Mouse (Mus musculus) limb, embryonic 14.5 days (tissue): ENCODE results near the gene Ccn2. TPM values are rescaled to one million over a fixed set of nuclear protein-coding genes. Genes with fewer than 3 reads are reported as not detected.

Experiments
- ATAC-seq: fragments of 200-750 bp; cut with Nextera tagmentation; 2 replicates; pipeline ENCODE4 v1.8.0; 2017; ENCODE audit warnings: low read depth, moderate number of reproducible peaks, moderate TSS enrichment; ENCODE audit not compliant: low FRiP score
- DNase-seq: peaks from one replicate; pipeline ENCODE4 v3.0.0-alpha.2; 2015; ENCODE audit warnings: low spot score
- H3K27ac ChIP-seq: fragments of 300-500 bp; sonication (generic); replicated peaks from 2 replicates; pipeline ENCODE4 v1.5.1; 2014; ENCODE audit warnings: low read depth, mild to moderate bottlenecking, low read length, moderate library complexity, mixed read lengths
- H3K27me3 ChIP-seq: fragments of 300-500 bp; sonication (generic); 2 replicates; pipeline ENCODE4 v1.6.1; 2014; ENCODE audit warnings: low read length, mixed read lengths; ENCODE audit not compliant: control insufficient read depth, insufficient read depth
- H3K36me3 ChIP-seq: fragments of 300-500 bp; sonication (generic); 2 replicates; pipeline ENCODE4 v1.6.1; 2014; ENCODE audit warnings: mild to moderate bottlenecking, low read length, moderate library complexity, mixed read lengths; ENCODE audit not compliant: control insufficient read depth, insufficient read depth
- H3K4me1 ChIP-seq: fragments of 300-500 bp; sonication (generic); 2 replicates; pipeline ENCODE4 v1.6.1; 2014; ENCODE audit warnings: antibody characterized with exemption, low read length, mixed read lengths; ENCODE audit not compliant: control insufficient read depth, insufficient read depth
- H3K4me2 ChIP-seq: fragments of 300-500 bp; sonication (generic); replicated peaks from 2 replicates; pipeline ENCODE4 v1.6.1; 2014; ENCODE audit warnings: low read depth, mild to moderate bottlenecking, low read length, moderate library complexity; ENCODE audit not compliant: severe bottlenecking
- H3K4me3 ChIP-seq: fragments of 300-500 bp; sonication (generic); replicated peaks from 2 replicates; pipeline ENCODE4 v1.5.1; 2014; ENCODE audit warnings: low read length
- H3K9ac ChIP-seq: fragments of 300-500 bp; sonication (generic); 2 replicates; pipeline ENCODE4 v1.6.1; 2014; ENCODE audit warnings: mild to moderate bottlenecking, low read depth, low read length, moderate library complexity; ENCODE audit not compliant: severe bottlenecking
- H3K9me3 ChIP-seq: fragments of 300-500 bp; sonication (generic); 2 replicates; pipeline ENCODE4 v1.6.1; 2016; ENCODE audit warnings: low read length; ENCODE audit not compliant: control insufficient read depth
- POLR2A ChIP-seq: fragments of 200-500 bp; IDR thresholded peaks from 2 replicates; pipeline ENCODE4 v1.8.0; 2012; ENCODE audit warnings: inconsistent platforms, mild to moderate bottlenecking, moderate library complexity, borderline replicate concordance; ENCODE audit not compliant: insufficient read depth, insufficient read length; ENCODE audit errors: extremely low read depth
- WGBS: fragments of 180-500 bp; shearing (Covaris S2); extraction: QIAGEN DNeasy Blood & Tissue Kit; methylation state at CpG from one replicate; pipeline ENCODE4 v1.1.7; 2014; 5-methylcytosine and 5-hydroxymethylcytosine counted together
- polyA plus RNA-seq, 2 experiments: library from polyadenylated mRNA; depleted of rRNA in 1 of 2; stranded (reverse) in 1 of 2; unstranded in 1 of 2; fragments of >200 nt; fragmentation: Nextera tagmentation in 1 of 2; extraction: Ambion mirVana in 1 of 2; gene quantifications; 2 replicates each; pipeline versions ENCODE4 v1.2.1 to v1.2.3; 2012 to 2014

Ccn2 gene
- polyA plus RNA-seq, 2 experiments: 13.5 to 103 TPM

DNA sequence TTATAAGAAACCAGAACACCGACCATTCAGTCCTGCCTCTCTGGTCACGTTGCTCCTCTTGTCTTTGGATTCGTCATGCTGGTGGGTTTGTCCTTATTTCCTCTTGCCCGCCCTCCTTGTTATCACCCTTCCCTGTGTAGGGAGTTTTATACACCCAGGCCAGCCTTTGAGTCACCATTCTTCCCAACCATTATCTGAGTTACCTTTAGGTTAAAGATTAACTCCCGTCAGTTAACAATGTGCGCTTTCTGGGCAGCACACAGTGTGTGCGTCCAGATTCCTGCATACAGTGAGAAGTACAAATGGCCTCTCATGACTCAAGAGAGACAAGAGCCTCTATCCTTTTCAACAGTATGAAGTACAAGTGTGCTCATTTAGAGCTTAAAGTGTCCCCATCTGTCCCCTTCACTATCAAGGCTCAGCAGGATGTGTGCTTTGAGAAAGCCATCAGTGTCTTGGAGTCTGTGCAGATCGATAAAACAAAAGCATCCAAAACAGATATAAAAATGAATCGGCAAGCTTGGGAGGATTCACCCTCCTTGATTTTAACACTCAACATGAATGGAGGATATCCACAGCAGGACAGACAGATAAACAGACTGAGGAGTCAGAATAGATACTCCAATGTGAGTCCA, 34.0 kb downstream of the Ccn2 start:
- Histone ChIP-seq H3K4me2 (no peak overlapping the region), H3K27ac (no peak overlapping the region), H3K9ac (no peak overlapping the region), H3K36me3 (no peaks in the 10 kb centered on the region), H3K9me3 (no peaks in the 10 kb centered on the region), H3K27me3 (no peaks in the 10 kb centered on the region), H3K4me1 (0 out of 2 replicates have a peak, but pooled peaks cover 5% of the 10 kb centered on the region), H3K4me3 (no peak overlapping the region)
- 85% methylated on average over 9 of the region's 9 CpGs for WGBS
- ATAC-seq: no peak
- TF ChIP-seq POLR2A: no peak
- no peak for DNase-seq

DNA sequence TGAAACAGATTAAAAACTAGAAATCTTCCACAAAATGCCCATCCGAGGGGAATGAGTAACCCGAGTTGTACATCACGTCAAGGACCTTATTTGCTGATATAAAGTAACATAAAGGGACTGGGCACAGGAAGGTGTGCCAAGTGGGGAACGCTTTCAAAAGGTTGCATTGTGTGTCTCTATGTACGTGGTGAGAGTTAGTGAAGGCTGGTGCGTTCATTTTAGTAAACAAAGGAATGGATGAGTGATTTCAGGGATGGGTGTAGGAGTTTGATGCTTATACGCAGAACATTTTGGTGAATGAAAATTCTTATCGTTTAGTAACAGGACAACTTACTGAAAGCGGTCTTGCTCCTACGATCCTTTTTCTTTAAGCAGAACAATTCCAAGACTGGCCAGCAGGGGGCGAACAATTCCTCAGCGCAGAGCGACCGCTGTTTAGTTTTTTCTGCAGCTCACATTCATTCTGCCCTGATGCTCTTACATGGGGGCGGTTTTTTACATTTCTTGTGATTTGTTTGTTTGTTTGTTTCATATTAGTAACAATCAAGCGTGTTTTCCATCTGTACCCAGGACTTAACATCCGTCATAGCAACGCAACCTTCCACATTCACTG, 35.3 kb downstream of the Ccn2 start:
- H3K9ac ChIP-seq: no peak overlapping the region
- WGBS: 24% methylated on average over 18 of the region's 18 CpGs
- H3K4me2 ChIP-seq: 0 out of 2 replicates have a peak overlapping the region, but pooled peaks have one; percentile 18

DNA sequence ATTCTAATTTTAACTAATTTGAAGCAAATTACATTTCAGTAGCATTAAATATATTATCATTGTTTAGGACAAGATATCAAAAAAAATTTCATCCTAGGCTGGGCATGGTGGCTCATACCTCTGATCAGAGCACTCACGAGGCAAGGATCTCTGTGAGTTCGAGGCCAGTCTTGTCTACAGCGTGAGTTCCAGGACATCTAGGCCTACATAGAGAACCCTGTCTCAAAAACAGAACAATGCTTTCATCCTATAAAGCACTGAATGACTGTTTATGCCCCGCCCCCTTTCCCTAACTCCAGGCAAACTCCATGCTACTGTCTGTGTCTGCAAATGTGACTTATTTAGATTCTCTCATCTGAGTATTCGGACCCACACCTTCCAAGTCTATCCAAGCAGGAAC, 35.9 kb downstream of the Ccn2 start:
- H3K4me3 ChIP-seq: no peak overlapping the region
- no peaks in the 10 kb centered on the region for H3K9me3 ChIP-seq
- ATAC-seq (no peak), DNase-seq (no peak)
- H3K36me3 ChIP-seq: no peaks in the 10 kb centered on the region
- no peak overlapping the region for H3K27ac ChIP-seq
- H3K4me1 ChIP-seq: 0 out of 2 replicates have a peak, but pooled peaks cover 5% of the 10 kb centered on the region
- no peak overlapping the region for H3K4me2 ChIP-seq
- H3K27me3 ChIP-seq: no peaks in the 10 kb centered on the region
- WGBS: 89% methylated on average over 5 of the region's 5 CpGs
- H3K9ac ChIP-seq: no peak overlapping the region
- TF ChIP-seq POLR2A: no peak

More for the DNA sequence above, 35.3 kb downstream of the Ccn2 start:
- Histone ChIP-seq H3K4me1 (0 out of 2 replicates have a peak, but pooled peaks cover 5% of the 10 kb centered on the region), H3K27me3 (no peaks in the 10 kb centered on the region), H3K27ac (no peak overlapping the region), H3K36me3 (no peaks in the 10 kb centered on the region), H3K9me3 (no peaks in the 10 kb centered on the region), H3K4me3 (no peak overlapping the region)
- 0 out of 2 replicates have a peak, but pooled peaks have one; percentile 19 for TF ChIP-seq POLR2A
- peak; percentile 84 for DNase-seq
- no peak for ATAC-seq

DNA sequence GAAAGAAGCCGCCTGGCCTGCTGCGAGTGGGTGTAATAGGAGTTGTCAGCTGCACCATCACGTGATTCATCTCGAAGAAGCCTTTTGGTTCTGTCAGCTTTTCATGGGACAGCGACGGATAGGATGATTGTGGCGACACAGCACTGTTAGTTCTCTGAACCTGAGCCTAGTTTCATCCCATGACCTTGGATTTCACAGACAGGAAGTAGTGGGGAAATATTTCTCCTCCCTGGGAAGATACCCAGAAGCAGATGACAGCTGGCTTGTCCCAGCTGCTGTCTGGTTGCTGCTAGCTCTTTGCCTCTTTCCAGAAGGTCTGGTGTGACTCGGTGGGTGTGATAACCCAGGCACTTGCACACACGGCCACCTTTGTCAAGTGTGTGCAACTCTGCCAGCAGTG, 39.0 kb downstream of the Ccn2 start:
- WGBS: 74% methylated on average over 9 of the region's 9 CpGs
- TF ChIP-seq POLR2A: no peak
- Histone ChIP-seq H3K27ac (no peak overlapping the region), H3K27me3 (no peaks in the 10 kb centered on the region), H3K9me3 (no peaks in the 10 kb centered on the region), H3K4me2 (no peak overlapping the region), H3K36me3 (no peaks in the 10 kb centered on the region), H3K4me1 (peaks cover 8% of the 10 kb centered on the region; the same call in 1 of the 2 replicates), H3K4me3 (no peak overlapping the region), H3K9ac (no peak overlapping the region)
- DNase-seq (no peak), ATAC-seq (no peak)

DNA sequence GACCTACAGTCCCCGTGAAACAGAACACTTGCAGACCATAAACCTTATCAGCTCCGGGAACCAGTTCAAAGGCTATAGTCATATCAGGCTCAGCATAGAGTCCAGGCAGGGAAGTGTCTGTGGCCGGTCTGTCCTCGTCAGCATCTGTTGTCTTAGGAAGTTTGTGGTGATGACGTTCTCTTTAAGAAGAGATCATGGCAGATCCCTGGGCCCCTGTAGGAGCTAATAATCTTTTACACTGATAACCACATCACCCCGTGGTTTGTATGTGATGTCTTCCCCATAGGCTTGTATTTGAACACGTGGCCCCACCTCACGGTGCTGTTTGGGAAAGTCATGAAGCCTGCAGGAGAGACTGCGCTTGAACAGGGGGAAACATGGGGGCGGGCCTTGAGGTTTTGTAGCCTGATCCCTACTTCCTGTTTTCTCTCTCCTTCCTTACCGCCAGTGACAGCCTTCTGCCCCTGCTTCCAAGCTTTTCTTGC, 40.1 kb downstream of the Ccn2 start:
- whole genome bisulfite sequencing: 67% methylated on average over 11 of the region's 11 CpGs
- Histone ChIP-seq H3K27me3 (no peaks in the 10 kb centered on the region), H3K4me1 (peaks cover 12% of the 10 kb centered on the region; the same call in 1 of the 2 replicates), H3K27ac (no peak overlapping the region), H3K4me3 (no peak overlapping the region), H3K4me2 (no peak overlapping the region), H3K36me3 (no peaks in the 10 kb centered on the region), H3K9me3 (no peaks in the 10 kb centered on the region), H3K9ac (no peak overlapping the region)
- DNase-seq (no peak), ATAC-seq (no peak)
- TF ChIP-seq POLR2A: no peak
